Mouse (Mus musculus): ENCODE measurements around the gene Gpr162.
"Not testable (repeated sequence)": the region's sequence is repeated elsewhere in the genome, so short reads cannot be mapped to it uniquely, and the experiment has no call there.

The Gpr162 gene

GRCm38 (mm10) chr6:124863658-124864298, at the start of gene Gpr162:
Gene Gpr162 (minus strand): TSS chr6:124863983.
- DNase-seq (ENCODE audit: low spot score) = peak; percentile 43

- no peak for DNase-seq (ENCODE audit: low spot score)
Observed at GRCm38 (mm10) chr6:124913214-124913613, 49.4 kb upstream of the Gpr162 start.

- no peak for DNase-seq (ENCODE audit: low spot score)
Observed at GRCm38 (mm10) chr6:124911533-124912218, 47.9 kb upstream of the Gpr162 start, which contains the start of gene Lag3. Gene Lag3 (minus strand): TSS chr6:124911705.

- no peak for DNase-seq (ENCODE audit: low spot score)
Observed at GRCm38 (mm10) chr6:124910032-124910431, 46.2 kb upstream of the Gpr162 start.

- DNase-seq (ENCODE audit: low spot score) = no peak
Observed at GRCm38 (mm10) chr6:124907767-124908166, 44.0 kb upstream of the Gpr162 start.

GRCm38 (mm10) chr6:124904991-124905860, 41.4 kb upstream of the Gpr162 start:
- no peak for DNase-seq (ENCODE audit: low spot score)

GRCm38 (mm10) chr6:124904161-124904981, 40.6 kb upstream of the Gpr162 start:
- DNase-seq (ENCODE audit: low spot score) = no peak

GRCm38 (mm10) chr6:124903580-124904151, 39.9 kb upstream of the Gpr162 start:
- DNase-seq (ENCODE audit: low spot score) = peak; percentile 96

- no peak for DNase-seq (ENCODE audit: low spot score)
Observed at GRCm38 (mm10) chr6:124901851-124902250, 38.1 kb upstream of the Gpr162 start.

- DNase-seq (ENCODE audit: low spot score) = no peak
Observed at GRCm38 (mm10) chr6:124900801-124901480, 37.2 kb upstream of the Gpr162 start.

GRCm38 (mm10) chr6:124900056-124900800, 36.4 kb upstream of the Gpr162 start:
- DNase-seq (ENCODE audit: low spot score) = no peak

- no peak for DNase-seq (ENCODE audit: low spot score)
Observed at GRCm38 (mm10) chr6:124898359-124898758, 34.6 kb upstream of the Gpr162 start.

GRCm38 (mm10) chr6:124894113-124894512, 30.3 kb upstream of the Gpr162 start:
- DNase-seq (ENCODE audit: low spot score) = not testable (repeated sequence)

GRCm38 (mm10) chr6:124890997-124891396, 27.2 kb upstream of the Gpr162 start:
- DNase-seq (ENCODE audit: low spot score) = no peak

GRCm38 (mm10) chr6:124888555-124889125, 24.9 kb upstream of the Gpr162 start:
- DNase-seq (ENCODE audit: low spot score) = no peak

- no peak for DNase-seq (ENCODE audit: low spot score)
Observed at GRCm38 (mm10) chr6:124887986-124888385, 24.2 kb upstream of the Gpr162 start, which contains the start of gene Cd4. Gene Cd4 (minus strand): TSS chr6:124888221.

- no peak for DNase-seq (ENCODE audit: low spot score)
Observed at GRCm38 (mm10) chr6:124885956-124886381, 22.2 kb upstream of the Gpr162 start.

GRCm38 (mm10) chr6:124884714-124885500, 21.1 kb upstream of the Gpr162 start:
- no peak for DNase-seq (ENCODE audit: low spot score)

GRCm38 (mm10) chr6:124883351-124883750, 19.6 kb upstream of the Gpr162 start:
- DNase-seq (ENCODE audit: low spot score) = no peak

All from ovary, postnatal 10 days (tissue).